Mouse (Mus musculus) embryonic facial prominence, embryonic 14.5 days (tissue): Measurements from ENCODE around the gene Gtf2ird2. TPM values are rescaled to one million over a fixed set of nuclear protein-coding genes. Genes with fewer than 3 reads are reported as not detected.

Source experiments
- ATAC-seq: fragments of 200-750 bp; cut with Nextera tagmentation; 2 replicates; pipeline ENCODE4 v1.8.0; 2017; ENCODE audit warnings: low read depth, moderate number of reproducible peaks, moderate TSS enrichment
- DNase-seq: peaks from one replicate; pipeline ENCODE4 v3.0.0-alpha.2; 2015; ENCODE audit warnings: low spot score
- H3K27ac ChIP-seq: fragments of 300-500 bp; sonication (generic); replicated peaks from 2 replicates; pipeline ENCODE4 v1.5.1; 2014; ENCODE audit warnings: low read depth, mild to moderate bottlenecking, low read length, moderate library complexity
- H3K27me3 ChIP-seq: fragments of 300-500 bp; sonication (generic); replicated peaks from 2 replicates; pipeline ENCODE4 v1.6.1; 2014; ENCODE audit warnings: low read length; ENCODE audit not compliant: control insufficient read depth, insufficient read depth
- H3K36me3 ChIP-seq: fragments of 300-500 bp; sonication (generic); 2 replicates; pipeline ENCODE4 v1.6.1; 2014; ENCODE audit warnings: low read length, mixed read lengths; ENCODE audit not compliant: control insufficient read depth, insufficient read depth
- H3K4me1 ChIP-seq: fragments of 300-500 bp; sonication (generic); 2 replicates; pipeline ENCODE4 v1.6.1; 2014; ENCODE audit warnings: antibody characterized with exemption, low read length; ENCODE audit not compliant: control insufficient read depth, insufficient read depth
- H3K4me2 ChIP-seq: fragments of 300-500 bp; sonication (generic); 2 replicates; pipeline ENCODE4 v1.6.1; 2014; ENCODE audit warnings: low read depth, mild to moderate bottlenecking, low read length, moderate library complexity, mixed read lengths
- H3K4me3 ChIP-seq: fragments of 300-500 bp; sonication (generic); 2 replicates; pipeline ENCODE4 v1.5.1; 2014; ENCODE audit warnings: low read depth, mild to moderate bottlenecking, low read length
- H3K9ac ChIP-seq: fragments of 300-500 bp; sonication (generic); 2 replicates; pipeline ENCODE4 v1.6.1; 2014; ENCODE audit warnings: low read depth, mild to moderate bottlenecking, low read length, moderate library complexity, mixed read lengths
- H3K9me3 ChIP-seq: fragments of 300-500 bp; sonication (generic); 2 replicates; pipeline ENCODE4 v1.6.1; 2016; ENCODE audit warnings: low read length; ENCODE audit not compliant: control insufficient read depth
- WGBS: fragments of 180-500 bp; shearing (Covaris S2); extraction: QIAGEN DNeasy Blood & Tissue Kit; methylation state at CpG from one replicate; pipeline ENCODE4 v1.1.7; 2014; 5-methylcytosine and 5-hydroxymethylcytosine counted together
- polyA plus RNA-seq: library from polyadenylated mRNA; unstranded; fragments of >200 nt; fragmentation: Nextera tagmentation; extraction: Ambion mirVana; gene quantifications from 2 replicates; pipeline ENCODE4 v1.2.1, GENCODE M21; 2014

The Gtf2ird2 gene
- polyA plus RNA-seq, 1 experiment from 2014 or later = 6.6 TPM

- no peak overlapping the region for H3K27ac ChIP-seq
- no peaks in the 10 kb centered on the region for H3K27me3 ChIP-seq
- H3K36me3 ChIP-seq = peaks cover 96% of the 10 kb centered on the region
- no peak overlapping the region for H3K4me2 ChIP-seq
- H3K9ac ChIP-seq = no peak overlapping the region
- H3K4me3 ChIP-seq = no peak overlapping the region
- DNase-seq = no peak
- H3K9me3 ChIP-seq = no peaks in the 10 kb centered on the region
- ATAC-seq = no peak
- WGBS = 65% methylated on average over 3 of the region's 3 CpGs
- no peaks in the 10 kb centered on the region for H3K4me1 ChIP-seq
Measured at GRCm38 (mm10) chr5:134253806-134254205, 70.0 kb downstream of the Gtf2ird2 start.

- H3K4me3 ChIP-seq = no peak overlapping the region
- WGBS = 90% methylated on average over 10 of the region's 10 CpGs
- H3K9me3 ChIP-seq = no peaks in the 10 kb centered on the region
- ATAC-seq = no peak
- no peak overlapping the region for H3K4me2 ChIP-seq
- peaks cover 96% of the 10 kb centered on the region for H3K36me3 ChIP-seq
- H3K9ac ChIP-seq = no peak overlapping the region
- no peak for DNase-seq
- H3K4me1 ChIP-seq = no peaks in the 10 kb centered on the region
- no peaks in the 10 kb centered on the region for H3K27me3 ChIP-seq
- no peak overlapping the region for H3K27ac ChIP-seq
Measured at GRCm38 (mm10) chr5:134255294-134255693, 71.5 kb downstream of the Gtf2ird2 start.

GRCm38 (mm10) chr5:134257349-134258031, 73.7 kb downstream of the Gtf2ird2 start:
- H3K27me3 ChIP-seq = no peaks in the 10 kb centered on the region
- H3K4me3 ChIP-seq = no peak overlapping the region
- H3K9ac ChIP-seq = no peak overlapping the region
- H3K36me3 ChIP-seq = peaks cover 96% of the 10 kb centered on the region
- DNase-seq (no peak), ATAC-seq (no peak)
- 88% methylated on average over 13 of the region's 13 CpGs for WGBS
- no peaks in the 10 kb centered on the region for H3K9me3 ChIP-seq
- no peak overlapping the region for H3K27ac ChIP-seq
- H3K4me2 ChIP-seq = no peak overlapping the region
- no peaks in the 10 kb centered on the region for H3K4me1 ChIP-seq

- Histone ChIP-seq H3K36me3 (peaks cover 96% of the 10 kb centered on the region), H3K9me3 (no peaks in the 10 kb centered on the region), H3K27ac (no peak overlapping the region), H3K9ac (no peak overlapping the region), H3K4me2 (no peak overlapping the region), H3K27me3 (no peaks in the 10 kb centered on the region), H3K4me1 (no peaks in the 10 kb centered on the region), H3K4me3 (no peak overlapping the region)
- ATAC-seq = no peak
- DNase-seq = no peak
- 78% methylated on average over 4 of the region's 4 CpGs for WGBS
Measured at GRCm38 (mm10) chr5:134258395-134258794, 74.6 kb downstream of the Gtf2ird2 start.

GRCm38 (mm10) chr5:134258934-134259333, 75.1 kb downstream of the Gtf2ird2 start:
- Histone ChIP-seq H3K27ac (no peak overlapping the region), H3K36me3 (peaks cover 96% of the 10 kb centered on the region), H3K4me2 (no peak overlapping the region), H3K27me3 (no peaks in the 10 kb centered on the region), H3K9ac (no peak overlapping the region), H3K9me3 (no peaks in the 10 kb centered on the region), H3K4me3 (no peak overlapping the region), H3K4me1 (no peaks in the 10 kb centered on the region)
- 91% methylated on average over 2 of the region's 2 CpGs for WGBS
- ATAC-seq (no peak), DNase-seq (no peak)

- no peak overlapping the region for H3K4me2 ChIP-seq
- H3K4me1 ChIP-seq = no peaks in the 10 kb centered on the region
- 89% methylated on average over 9 of the region's 9 CpGs for WGBS
- no peak overlapping the region for H3K27ac ChIP-seq
- no peaks in the 10 kb centered on the region for H3K9me3 ChIP-seq
- no peak overlapping the region for H3K9ac ChIP-seq
- ATAC-seq = no peak
- DNase-seq = no peak
- H3K27me3 ChIP-seq = no peaks in the 10 kb centered on the region
- H3K4me3 ChIP-seq = no peak overlapping the region
- peaks cover 96% of the 10 kb centered on the region for H3K36me3 ChIP-seq
Measured at GRCm38 (mm10) chr5:134260001-134260636, 76.3 kb downstream of the Gtf2ird2 start.

GRCm38 (mm10) chr5:134265890-134266289, 82.1 kb downstream of the Gtf2ird2 start:
- ATAC-seq = no peak
- no peak for DNase-seq
- Histone ChIP-seq H3K4me2 (no peak overlapping the region), H3K4me3 (no peak overlapping the region), H3K9me3 (no peaks in the 10 kb centered on the region), H3K9ac (no peak overlapping the region), H3K36me3 (peaks cover 100% of the 10 kb centered on the region), H3K27ac (no peak overlapping the region), H3K4me1 (no peaks in the 10 kb centered on the region), H3K27me3 (no peaks in the 10 kb centered on the region)
- WGBS = 64% methylated on average over 2 of the region's 2 CpGs

GRCm38 (mm10) chr5:134266404-134266803, 82.6 kb downstream of the Gtf2ird2 start:
- no peaks in the 10 kb centered on the region for H3K4me1 ChIP-seq
- no peak overlapping the region for H3K4me2 ChIP-seq
- 0 out of 2 replicates have a peak overlapping the region, but pooled peaks have one; percentile 1 for H3K27ac ChIP-seq
- 84% methylated on average over 18 of the region's 18 CpGs for WGBS
- DNase-seq = no peak
- no peak overlapping the region for H3K9ac ChIP-seq
- no peaks in the 10 kb centered on the region for H3K27me3 ChIP-seq
- H3K9me3 ChIP-seq = no peaks in the 10 kb centered on the region
- peaks cover 100% of the 10 kb centered on the region for H3K36me3 ChIP-seq
- no peak overlapping the region for H3K4me3 ChIP-seq
- ATAC-seq = no peak

- Histone ChIP-seq H3K27me3 (no peaks in the 10 kb centered on the region), H3K4me2 (no peak overlapping the region), H3K36me3 (peaks cover 100% of the 10 kb centered on the region), H3K9ac (no peak overlapping the region), H3K4me3 (no peak overlapping the region), H3K9me3 (no peaks in the 10 kb centered on the region), H3K4me1 (no peaks in the 10 kb centered on the region), H3K27ac (no peak overlapping the region)
- WGBS = 91% methylated on average over 8 of the region's 8 CpGs
- ATAC-seq = no peak
- no peak for DNase-seq
Measured at GRCm38 (mm10) chr5:134268751-134269150, 84.9 kb downstream of the Gtf2ird2 start.
